Mouse (Mus musculus): Measurements from ENCODE around the gene Tcf15.

- no peak for TF ChIP-seq CTCF (IDR thresholded peaks at IDR 0.05; ENCODE audit: low read depth, low read length)
- no peak for TF ChIP-seq POLR2A (IDR thresholded peaks at IDR 0.05; ENCODE audit: borderline replicate concordance, low read depth, low read length)
Observed at GRCm38 (mm10) chr2:152167851-152168290, 24.5 kb downstream of the Tcf15 start.

Data from bone marrow macrophage, adult 2 months (primary cell).